Mouse (Mus musculus): ENCODE results near the gene Cldn20. TPM values are rescaled to one million over a fixed set of nuclear protein-coding genes. Genes with fewer than 3 reads are reported as not detected.

Cldn20 gene
- polyA plus RNA-seq, 1 experiment from 2014 or later: not detected

- Histone ChIP-seq H3K4me2 (ENCODE audit: low read length) (no peak overlapping the region), H3K4me1 (ENCODE audit: control insufficient read depth, insufficient read depth, low read length) (no peaks in the 10 kb centered on the region), H3K36me3 (ENCODE audit: control insufficient read depth, insufficient read depth, low read length) (peaks cover 11% of the 10 kb centered on the region), H3K9ac (replicated peaks; ENCODE audit: low read length) (no peak overlapping the region), H3K27me3 (ENCODE audit: control insufficient read depth, insufficient read depth, low read length) (no peaks in the 10 kb centered on the region), H3K9me3 (ENCODE audit: control insufficient read depth, low read length) (no peaks in the 10 kb centered on the region), H3K4me3 (replicated peaks; ENCODE audit: low read depth, low read length) (no peak overlapping the region), H3K27ac (replicated peaks; ENCODE audit: low read depth, low read length) (no peak overlapping the region)
- ATAC-seq (ENCODE audit: low FRiP score, low TSS enrichment) (no peak), DNase-seq (no peak)
- 96% methylated on average over 2 of the region's 2 CpGs for WGBS
Observed at GRCm38 (mm10) chr17:3540304-3540703, 8.0 kb downstream of the Cldn20 start.

GRCm38 (mm10) chr17:3541033-3541432 is 8.7 kb downstream of the Cldn20 start:
- WGBS: 89% methylated on average over 5 of the region's 5 CpGs
- Histone ChIP-seq H3K4me1 (ENCODE audit: control insufficient read depth, insufficient read depth, low read length) (no peaks in the 10 kb centered on the region), H3K27ac (replicated peaks; ENCODE audit: low read depth, low read length) (no peak overlapping the region), H3K27me3 (ENCODE audit: control insufficient read depth, insufficient read depth, low read length) (no peaks in the 10 kb centered on the region), H3K9me3 (ENCODE audit: control insufficient read depth, low read length) (no peaks in the 10 kb centered on the region), H3K9ac (replicated peaks; ENCODE audit: low read length) (no peak overlapping the region), H3K36me3 (ENCODE audit: control insufficient read depth, insufficient read depth, low read length) (peaks cover 11% of the 10 kb centered on the region), H3K4me2 (ENCODE audit: low read length) (no peak overlapping the region), H3K4me3 (replicated peaks; ENCODE audit: low read depth, low read length) (no peak overlapping the region)
- DNase-seq (no peak), ATAC-seq (ENCODE audit: low FRiP score, low TSS enrichment) (no peak)

DNA sequence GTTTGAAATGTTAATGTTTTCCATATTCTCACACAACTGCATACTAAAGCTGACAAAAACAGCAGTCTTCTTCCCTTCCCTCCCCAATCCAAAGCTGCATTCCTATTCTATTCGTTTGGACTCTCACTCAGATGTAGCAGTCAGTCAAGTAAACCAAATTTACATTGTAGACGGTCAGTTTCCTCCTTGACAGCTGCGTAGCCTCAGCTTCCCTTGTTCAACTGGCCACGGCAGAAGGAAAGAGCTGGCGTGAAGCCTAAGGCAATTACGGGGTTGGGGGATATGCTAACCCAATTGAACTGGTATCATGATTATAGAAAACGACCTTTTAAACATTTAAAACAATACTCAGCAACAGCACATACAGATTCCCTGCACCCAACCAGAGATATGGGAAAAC is 15.4 kb downstream of the Cldn20 start:
- DNase-seq (no peak), ATAC-seq (ENCODE audit: low FRiP score, low TSS enrichment) (no peak)
- Histone ChIP-seq H3K9me3 (ENCODE audit: control insufficient read depth, low read length) (no peaks in the 10 kb centered on the region), H3K27me3 (ENCODE audit: control insufficient read depth, insufficient read depth, low read length) (no peaks in the 10 kb centered on the region), H3K9ac (replicated peaks; ENCODE audit: low read length) (no peak overlapping the region), H3K4me1 (ENCODE audit: control insufficient read depth, insufficient read depth, low read length) (no peaks in the 10 kb centered on the region), H3K4me3 (replicated peaks; ENCODE audit: low read depth, low read length) (no peak overlapping the region), H3K27ac (replicated peaks; ENCODE audit: low read depth, low read length) (no peak overlapping the region), H3K4me2 (ENCODE audit: low read length) (no peak overlapping the region), H3K36me3 (ENCODE audit: control insufficient read depth, insufficient read depth, low read length) (peaks cover 8% of the 10 kb centered on the region)
- WGBS: 63% methylated on average over 7 of the region's 7 CpGs

DNA sequence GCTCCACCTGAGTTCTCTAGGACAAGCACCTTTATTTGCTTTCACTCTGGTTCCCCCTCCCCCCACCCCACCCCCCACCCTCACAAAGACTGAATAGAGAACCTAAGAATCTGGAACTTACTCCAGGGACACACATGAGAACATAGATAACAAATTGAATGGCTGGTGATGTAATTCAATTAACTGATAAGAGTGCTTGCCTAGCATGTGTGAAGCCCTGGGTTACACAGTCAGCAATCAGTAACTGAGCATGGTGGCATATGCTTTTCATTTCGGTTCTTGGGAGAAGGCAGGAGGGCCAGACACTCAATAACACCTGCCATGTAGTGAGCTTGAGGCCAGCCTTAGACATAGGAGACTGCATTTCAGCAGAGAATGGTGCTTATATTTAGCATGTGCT is 23.9 kb downstream of the Cldn20 start:
- Histone ChIP-seq H3K36me3 (ENCODE audit: control insufficient read depth, insufficient read depth, low read length) (peaks cover 4% of the 10 kb centered on the region), H3K4me2 (ENCODE audit: low read length) (no peak overlapping the region), H3K27me3 (ENCODE audit: control insufficient read depth, insufficient read depth, low read length) (no peaks in the 10 kb centered on the region), H3K4me3 (replicated peaks; ENCODE audit: low read depth, low read length) (no peak overlapping the region), H3K9me3 (ENCODE audit: control insufficient read depth, low read length) (no peaks in the 10 kb centered on the region), H3K4me1 (ENCODE audit: control insufficient read depth, insufficient read depth, low read length) (peaks cover 3% of the 10 kb centered on the region; the same call in 1 of the 2 replicates), H3K9ac (replicated peaks; ENCODE audit: low read length) (no peak overlapping the region), H3K27ac (replicated peaks; ENCODE audit: low read depth, low read length) (no peak overlapping the region)
- DNase-seq (no peak), ATAC-seq (ENCODE audit: low FRiP score, low TSS enrichment) (no peak)
- WGBS: 91% methylated on average over 1 of the region's 1 CpGs

DNA sequence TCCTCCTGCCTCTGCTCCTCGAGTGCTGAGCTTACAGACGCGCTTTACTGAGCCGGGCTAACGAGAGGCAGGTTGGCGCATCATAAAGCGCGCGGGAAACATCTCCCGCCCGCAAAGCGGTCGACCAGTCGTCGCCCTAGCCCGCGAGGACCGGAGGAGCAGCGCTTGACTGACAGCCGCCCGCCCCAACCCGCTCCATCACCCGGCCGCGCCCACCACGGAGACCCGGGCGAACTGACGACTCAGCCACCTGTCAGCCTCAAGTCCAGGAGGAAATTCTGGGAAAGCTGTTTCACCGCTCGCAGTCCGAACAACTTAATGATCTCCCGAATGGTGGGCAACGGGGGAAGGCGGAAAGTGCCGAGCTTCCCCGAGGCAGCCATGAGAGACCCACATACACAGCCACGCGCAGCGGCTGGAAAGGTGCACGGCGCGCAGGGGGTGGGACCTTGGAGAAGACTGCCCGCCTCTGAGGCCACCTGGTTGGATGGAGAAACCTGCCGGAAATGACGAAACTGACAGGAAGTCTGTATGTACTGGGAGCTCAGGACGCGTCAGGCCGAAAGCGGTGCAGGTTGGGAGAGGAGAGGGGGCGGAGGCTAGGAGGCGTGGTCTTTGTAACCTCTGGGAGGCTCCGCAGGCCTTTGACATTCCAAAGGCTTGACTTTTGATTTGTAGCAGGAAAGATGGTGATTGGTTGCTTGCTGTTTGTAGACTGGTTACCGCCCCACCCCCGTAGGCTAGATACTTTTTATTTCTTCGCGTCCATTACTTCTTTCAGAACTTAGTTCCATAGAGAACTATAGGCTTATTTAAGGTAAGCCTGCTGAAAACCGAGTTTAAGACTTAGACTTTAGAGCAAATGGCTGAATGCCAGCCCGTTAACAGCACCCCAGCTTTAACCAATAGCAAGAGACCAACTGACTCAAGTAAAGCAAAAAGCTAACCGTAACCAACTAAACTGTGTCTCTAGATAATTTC is 25.3 kb downstream of the Cldn20 start, which contains the start of gene Tfb1m:
Gene Tfb1m (minus strand): TSS at position 451 of the 981 bp plus-strand sequence.
- H3K4me2 ChIP-seq (ENCODE audit: low read length): peak within 1 kb of the TSS; percentile 70
- H3K36me3 ChIP-seq (ENCODE audit: control insufficient read depth, insufficient read depth, low read length): no peaks in the 10 kb centered on the region; the same call in 1 of the 2 replicates
- H3K27ac ChIP-seq (replicated peaks; ENCODE audit: low read depth, low read length): peak within 1 kb of the TSS; percentile 88
- peak within 1 kb of the TSS; percentile 50 for H3K9ac ChIP-seq (replicated peaks; ENCODE audit: low read length)
- DNase-seq: peak; percentile 99
- no peaks in the 10 kb centered on the region for H3K9me3 ChIP-seq (ENCODE audit: control insufficient read depth, low read length)
- no peaks in the 10 kb centered on the region for H3K27me3 ChIP-seq (ENCODE audit: control insufficient read depth, insufficient read depth, low read length)
- peak within 1 kb of the TSS; percentile 60 for H3K4me3 ChIP-seq (replicated peaks; ENCODE audit: low read depth, low read length)
- ATAC-seq (ENCODE audit: low FRiP score, low TSS enrichment): peak; percentile 100
- 1% methylated on average over 60 of the region's 60 CpGs for WGBS
- peaks cover 3% of the 10 kb centered on the region; the same call in 1 of the 2 replicates for H3K4me1 ChIP-seq (ENCODE audit: control insufficient read depth, insufficient read depth, low read length)

DNA sequence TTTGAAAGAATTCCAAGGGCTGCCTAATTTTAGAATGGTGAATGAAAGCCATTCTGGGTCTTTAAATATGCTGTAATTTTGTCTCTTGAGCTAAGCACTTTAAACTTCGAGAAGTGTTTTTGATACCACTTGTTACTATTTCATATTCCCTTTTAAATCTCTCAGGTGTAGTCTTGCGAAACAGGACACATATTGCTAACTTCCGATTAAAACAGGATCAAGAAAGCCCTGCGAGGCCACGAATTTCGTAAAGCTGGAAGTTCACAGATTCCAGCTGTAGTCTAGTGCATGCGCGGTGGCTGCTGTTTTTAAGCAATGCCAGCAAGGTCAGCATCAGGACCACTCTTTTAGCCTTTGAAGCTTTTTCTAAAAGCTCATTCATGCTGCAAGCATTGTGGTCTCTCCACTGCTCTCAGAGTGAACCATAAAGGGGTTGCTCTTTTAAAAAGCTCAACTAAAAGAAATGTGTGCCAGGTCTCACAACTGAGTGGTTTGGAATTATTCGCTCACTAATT is 26.1 kb downstream of the Cldn20 start:
- H3K4me2 ChIP-seq (ENCODE audit: low read length): peak overlapping the region; percentile 70
- DNase-seq (no peak), ATAC-seq (ENCODE audit: low FRiP score, low TSS enrichment) (no peak)
- no peaks in the 10 kb centered on the region for H3K27me3 ChIP-seq (ENCODE audit: control insufficient read depth, insufficient read depth, low read length)
- H3K36me3 ChIP-seq (ENCODE audit: control insufficient read depth, insufficient read depth, low read length): no peaks in the 10 kb centered on the region; the same call in 1 of the 2 replicates
- H3K4me1 ChIP-seq (ENCODE audit: control insufficient read depth, insufficient read depth, low read length): peaks cover 3% of the 10 kb centered on the region; the same call in 1 of the 2 replicates
- H3K27ac ChIP-seq (replicated peaks; ENCODE audit: low read depth, low read length): peak overlapping the region; percentile 88; the same call in 1 of the 2 replicates
- H3K4me3 ChIP-seq (replicated peaks; ENCODE audit: low read depth, low read length): peak overlapping the region; percentile 60
- H3K9me3 ChIP-seq (ENCODE audit: control insufficient read depth, low read length): no peaks in the 10 kb centered on the region
- 81% methylated on average over 9 of the region's 9 CpGs for WGBS
- no peak overlapping the region for H3K9ac ChIP-seq (replicated peaks; ENCODE audit: low read length)

- DNase-seq: peak; percentile 59
- Histone ChIP-seq H3K4me1 (ENCODE audit: control insufficient read depth, insufficient read depth, low read length) (peaks cover 3% of the 10 kb centered on the region; the same call in 1 of the 2 replicates), H3K9ac (replicated peaks; ENCODE audit: low read length) (no peak overlapping the region), H3K36me3 (ENCODE audit: control insufficient read depth, insufficient read depth, low read length) (no peaks in the 10 kb centered on the region), H3K4me3 (replicated peaks; ENCODE audit: low read depth, low read length) (no peak overlapping the region), H3K9me3 (ENCODE audit: control insufficient read depth, low read length) (no peaks in the 10 kb centered on the region), H3K4me2 (ENCODE audit: low read length) (no peak overlapping the region), H3K27me3 (ENCODE audit: control insufficient read depth, insufficient read depth, low read length) (no peaks in the 10 kb centered on the region), H3K27ac (replicated peaks; ENCODE audit: low read depth, low read length) (no peak overlapping the region)
- 76% methylated on average over 3 of the region's 3 CpGs for WGBS
- ATAC-seq (ENCODE audit: low FRiP score, low TSS enrichment): no peak
Observed at GRCm38 (mm10) chr17:3560534-3560933, 28.2 kb downstream of the Cldn20 start.

DNA sequence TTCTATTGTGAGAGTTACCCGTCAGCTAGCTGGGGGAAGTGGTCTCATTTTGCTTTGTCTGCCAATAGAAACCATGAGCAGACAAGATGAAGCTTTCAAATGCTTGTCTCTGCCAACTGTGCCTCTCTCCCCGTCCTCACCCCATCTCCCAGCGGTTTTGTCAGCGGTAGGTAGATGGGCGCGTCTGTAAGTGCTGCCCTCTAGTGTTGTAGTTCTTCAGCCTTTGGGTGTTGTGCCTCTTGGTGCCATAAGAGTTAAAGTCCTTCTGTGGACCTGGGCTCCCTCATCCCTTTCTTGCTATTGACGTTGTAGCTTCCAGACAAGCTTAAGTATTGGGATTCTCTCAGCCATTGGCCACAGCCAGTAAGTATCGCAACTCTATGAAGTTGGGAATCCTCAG is 30.1 kb downstream of the Cldn20 start:
- no peak overlapping the region for H3K4me3 ChIP-seq (replicated peaks; ENCODE audit: low read depth, low read length)
- H3K4me1 ChIP-seq (ENCODE audit: control insufficient read depth, insufficient read depth, low read length): peaks cover 3% of the 10 kb centered on the region; the same call in 1 of the 2 replicates
- DNase-seq (no peak), ATAC-seq (ENCODE audit: low FRiP score, low TSS enrichment) (no peak)
- no peak overlapping the region for H3K9ac ChIP-seq (replicated peaks; ENCODE audit: low read length)
- H3K9me3 ChIP-seq (ENCODE audit: control insufficient read depth, low read length): no peaks in the 10 kb centered on the region
- no peaks in the 10 kb centered on the region for H3K27me3 ChIP-seq (ENCODE audit: control insufficient read depth, insufficient read depth, low read length)
- H3K27ac ChIP-seq (replicated peaks; ENCODE audit: low read depth, low read length): no peak overlapping the region
- H3K4me2 ChIP-seq (ENCODE audit: low read length): no peak overlapping the region
- WGBS: 57% methylated on average over 8 of the region's 8 CpGs
- no peaks in the 10 kb centered on the region for H3K36me3 ChIP-seq (ENCODE audit: control insufficient read depth, insufficient read depth, low read length)
